Mouse (Mus musculus): ENCODE measurements around the gene Fkbp2. TPM values are rescaled to one million over a fixed set of nuclear protein-coding genes. Genes with fewer than 3 reads are reported as not detected.

Fkbp2 gene
- polyA plus RNA-seq, 1 experiment from 2014 or later = 78.5 TPM

DNA sequence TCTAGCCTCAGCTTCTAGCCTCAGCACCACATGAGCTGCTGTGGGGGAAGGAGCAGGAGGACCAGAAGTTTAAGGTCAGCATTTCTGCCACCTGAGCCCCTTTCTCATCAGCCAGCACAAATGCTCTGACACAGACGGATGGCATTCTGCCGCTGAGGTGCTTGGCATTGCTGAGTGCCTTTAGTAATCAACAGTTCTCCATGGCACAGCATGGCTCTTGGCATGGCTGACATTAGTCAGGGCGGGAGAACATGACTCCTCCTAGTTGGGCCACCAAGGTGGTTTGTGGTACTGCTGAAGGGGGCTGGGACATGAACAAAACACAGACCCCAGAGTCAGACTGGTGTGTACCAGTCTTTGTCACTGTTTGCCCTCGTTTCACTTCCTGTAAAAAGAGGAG is 32.1 kb downstream of the Fkbp2 start:
- no peak for TF ChIP-seq CTCF (IDR thresholded peaks at IDR 0.05; ENCODE audit: low read depth)
- no peak for TF ChIP-seq EP300 (IDR thresholded peaks at IDR 0.05; ENCODE audit: low read depth)
- H3K4me2 ChIP-seq (ENCODE audit: low read depth, low read length) = no peak overlapping the region
- no peaks in the 10 kb centered on the region for H3K9me3 ChIP-seq (ENCODE audit: low read length)
- H3K4me3 ChIP-seq (ENCODE audit: low read depth, low read length) = no peak overlapping the region
- no peak overlapping the region for H3K9ac ChIP-seq (replicated peaks)
- no peaks in the 10 kb centered on the region for H3K27me3 ChIP-seq (ENCODE audit: insufficient read depth, low read length)
- peaks cover 22% of the 10 kb centered on the region for H3K4me1 ChIP-seq (ENCODE audit: insufficient read depth)
- no peak overlapping the region for H3K27ac ChIP-seq (ENCODE audit: low read depth)
- ATAC-seq (no peak), DNase-seq (no peak)
- WGBS (ENCODE audit: insufficient replicate concordance) = 72% methylated on average over 4 of the region's 4 CpGs
- H3K36me3 ChIP-seq (replicated peaks; ENCODE audit: insufficient read depth, low read length) = no peaks in the 10 kb centered on the region; the same call in 1 of the 2 replicates

- no peak overlapping the region for H3K27ac ChIP-seq (ENCODE audit: low read depth)
- no peaks in the 10 kb centered on the region for H3K27me3 ChIP-seq (ENCODE audit: insufficient read depth, low read length)
- no peak for DNase-seq
- no peak for ATAC-seq
- no peaks in the 10 kb centered on the region for H3K9me3 ChIP-seq (ENCODE audit: low read length)
- no peak overlapping the region for H3K9ac ChIP-seq (replicated peaks)
- no peak overlapping the region for H3K4me3 ChIP-seq (ENCODE audit: low read depth, low read length)
- 64% methylated on average over 4 of the region's 4 CpGs for WGBS (ENCODE audit: insufficient replicate concordance)
- no peaks in the 10 kb centered on the region; the same call in 1 of the 2 replicates for H3K36me3 ChIP-seq (replicated peaks; ENCODE audit: insufficient read depth, low read length)
- H3K4me1 ChIP-seq (ENCODE audit: insufficient read depth) = peaks cover 22% of the 10 kb centered on the region
- TF ChIP-seq EP300 (IDR thresholded peaks at IDR 0.05; ENCODE audit: low read depth) (no peak), CTCF (IDR thresholded peaks at IDR 0.05; ENCODE audit: low read depth) (no peak)
- H3K4me2 ChIP-seq (ENCODE audit: low read depth, low read length) = no peak overlapping the region
Observed at GRCm38 (mm10) chr19:6947742-6948141, 32.6 kb downstream of the Fkbp2 start.

DNA sequence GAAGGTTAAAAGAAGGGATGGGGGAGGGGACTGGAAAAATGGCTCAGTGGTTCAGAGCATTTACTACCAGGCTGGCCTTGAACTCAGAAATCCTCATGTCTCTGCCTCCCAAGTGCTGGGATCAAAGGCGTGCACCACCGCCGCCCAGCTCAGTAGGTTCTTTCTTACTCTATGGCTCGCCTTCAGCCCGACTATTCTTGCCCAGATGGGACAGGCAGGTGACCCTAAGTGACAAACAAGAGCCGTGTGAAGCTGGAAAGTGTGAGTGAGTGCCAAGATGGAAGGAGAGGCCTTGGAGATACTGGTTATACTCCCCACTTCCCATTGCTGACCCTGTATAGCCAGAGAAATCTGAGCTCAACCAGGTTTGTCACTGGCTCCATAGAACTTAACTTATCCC is 36.6 kb downstream of the Fkbp2 start:
- Histone ChIP-seq H3K4me3 (ENCODE audit: low read depth, low read length) (no peak overlapping the region), H3K4me2 (ENCODE audit: low read depth, low read length) (no peak overlapping the region), H3K9me3 (ENCODE audit: low read length) (no peaks in the 10 kb centered on the region), H3K27ac (ENCODE audit: low read depth) (no peak overlapping the region), H3K36me3 (replicated peaks; ENCODE audit: insufficient read depth, low read length) (no peaks in the 10 kb centered on the region; the same call in 1 of the 2 replicates), H3K9ac (replicated peaks) (no peak overlapping the region), H3K27me3 (ENCODE audit: insufficient read depth, low read length) (no peaks in the 10 kb centered on the region), H3K4me1 (ENCODE audit: insufficient read depth) (peaks cover 16% of the 10 kb centered on the region)
- ATAC-seq (no peak), DNase-seq (no peak)
- TF ChIP-seq CTCF (IDR thresholded peaks at IDR 0.05; ENCODE audit: low read depth) (no peak), EP300 (IDR thresholded peaks at IDR 0.05; ENCODE audit: low read depth) (no peak)
- 86% methylated on average over 6 of the region's 6 CpGs for WGBS (ENCODE audit: insufficient replicate concordance)

- DNase-seq (no peak), ATAC-seq (no peak)
- Histone ChIP-seq H3K4me3 (ENCODE audit: low read depth, low read length) (peak overlapping the region; percentile 81), H3K27me3 (ENCODE audit: insufficient read depth, low read length) (no peaks in the 10 kb centered on the region), H3K27ac (ENCODE audit: low read depth) (peak overlapping the region; percentile 91), H3K4me2 (ENCODE audit: low read depth, low read length) (peak overlapping the region; percentile 98), H3K36me3 (replicated peaks; ENCODE audit: insufficient read depth, low read length) (no peaks in the 10 kb centered on the region), H3K4me1 (ENCODE audit: insufficient read depth) (peaks cover 16% of the 10 kb centered on the region), H3K9me3 (ENCODE audit: low read length) (no peaks in the 10 kb centered on the region), H3K9ac (replicated peaks) (peak overlapping the region; percentile 80)
- TF ChIP-seq CTCF (IDR thresholded peaks at IDR 0.05; ENCODE audit: low read depth) (no peak), EP300 (IDR thresholded peaks at IDR 0.05; ENCODE audit: low read depth) (no peak)
- WGBS (ENCODE audit: insufficient replicate concordance) = 20% methylated on average over 5 of the region's 5 CpGs
Observed at GRCm38 (mm10) chr19:6942764-6943163, 37.5 kb downstream of the Fkbp2 start.

DNA sequence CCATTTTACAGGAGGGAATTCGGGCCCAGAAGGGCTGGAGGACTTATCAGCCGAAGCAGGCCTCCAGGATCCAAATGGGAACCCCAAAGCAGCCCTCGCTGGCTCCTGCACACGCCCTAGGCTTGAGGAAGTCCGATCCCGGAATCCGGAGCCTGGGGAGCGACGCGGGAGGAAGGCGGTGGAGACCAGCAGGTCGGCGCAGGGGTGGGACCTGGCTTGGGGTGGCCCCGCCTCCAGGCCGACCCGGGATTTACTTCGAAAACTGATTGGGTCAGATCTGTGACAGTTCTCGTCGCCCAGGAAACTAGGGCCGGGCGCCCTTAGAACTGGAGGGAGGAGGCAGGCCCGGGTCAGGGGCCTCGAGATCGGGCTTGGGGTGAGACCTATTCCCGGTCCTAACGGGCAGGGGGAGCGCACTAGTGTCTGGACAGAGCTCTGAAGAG is 38.0 kb downstream of the Fkbp2 start, which contains the start of gene Gpr137:
TSS of gene Gpr137 (minus strand) at position 232 of the 443 bp plus-strand sequence.
- TF ChIP-seq EP300 (IDR thresholded peaks at IDR 0.05; ENCODE audit: low read depth) = no peak
- TF ChIP-seq CTCF (IDR thresholded peaks at IDR 0.05; ENCODE audit: low read depth) = no peak
- peak within 1 kb of the TSS; percentile 98 for H3K4me2 ChIP-seq (ENCODE audit: low read depth, low read length)
- H3K27ac ChIP-seq (ENCODE audit: low read depth) = peak within 1 kb of the TSS; percentile 91
- peak within 1 kb of the TSS; percentile 81 for H3K4me3 ChIP-seq (ENCODE audit: low read depth, low read length)
- peaks cover 16% of the 10 kb centered on the region for H3K4me1 ChIP-seq (ENCODE audit: insufficient read depth)
- ATAC-seq (peak; percentile 89), DNase-seq (peak; percentile 95)
- H3K27me3 ChIP-seq (ENCODE audit: insufficient read depth, low read length) = no peaks in the 10 kb centered on the region
- H3K9me3 ChIP-seq (ENCODE audit: low read length) = no peaks in the 10 kb centered on the region
- H3K36me3 ChIP-seq (replicated peaks; ENCODE audit: insufficient read depth, low read length) = no peaks in the 10 kb centered on the region
- under 1% methylated on average over 27 of the region's 27 CpGs for WGBS (ENCODE audit: insufficient replicate concordance)
- peak within 1 kb of the TSS; percentile 80 for H3K9ac ChIP-seq (replicated peaks)

DNA sequence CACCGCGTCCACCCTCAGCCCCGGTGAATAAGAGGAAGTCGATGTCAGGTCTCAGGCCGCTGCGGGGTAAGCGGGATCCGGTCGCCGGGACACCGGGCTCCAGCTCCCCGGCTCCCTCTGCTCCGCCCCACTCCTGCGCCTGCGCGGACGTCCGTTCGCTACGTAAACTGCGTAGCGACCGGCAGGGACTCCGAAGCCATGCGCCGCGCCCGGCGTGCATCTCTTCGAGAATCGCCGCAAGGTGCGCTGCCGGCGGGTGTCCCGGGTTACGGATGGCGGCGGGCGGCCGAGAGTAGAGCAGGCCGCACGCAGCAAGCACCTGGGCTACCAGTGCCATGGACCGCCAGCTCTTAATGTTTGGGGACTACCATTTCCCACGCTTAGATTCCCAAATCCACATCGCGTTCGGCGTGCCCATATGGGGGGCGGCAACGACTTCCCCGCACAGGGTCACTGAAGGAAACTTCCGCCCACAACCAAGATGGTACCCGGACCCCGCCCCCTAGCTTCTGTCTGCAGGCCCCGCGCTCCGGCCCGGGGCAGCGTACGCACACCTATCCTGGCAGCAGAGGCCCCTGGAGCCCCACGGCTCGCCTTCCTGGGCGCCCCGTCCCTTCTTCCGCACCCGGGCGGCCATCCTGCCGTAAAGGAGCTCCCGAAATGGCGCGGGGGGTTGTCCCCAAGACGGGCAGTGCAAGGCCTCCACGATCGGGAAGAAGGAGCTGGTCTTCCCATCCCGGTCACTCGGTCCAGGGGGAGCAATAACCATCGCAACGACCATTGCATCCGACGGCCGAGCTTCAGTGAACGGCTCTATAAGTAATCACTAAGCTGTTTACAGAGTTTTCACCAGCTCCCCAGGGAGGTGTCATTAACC is 38.7 kb downstream of the Fkbp2 start, which contains the start of gene Bad:
TSS of gene Bad (plus strand) at position 490 of the 877 bp plus-strand sequence.
- no peaks in the 10 kb centered on the region for H3K27me3 ChIP-seq (ENCODE audit: insufficient read depth, low read length)
- peaks cover 14% of the 10 kb centered on the region for H3K4me1 ChIP-seq (ENCODE audit: insufficient read depth)
- ATAC-seq (peak; percentile 78), DNase-seq (peak; percentile 97)
- peak within 1 kb of the TSS; percentile 91 for H3K27ac ChIP-seq (ENCODE audit: low read depth)
- H3K4me3 ChIP-seq (ENCODE audit: low read depth, low read length) = peak within 1 kb of the TSS; percentile 81
- TF ChIP-seq EP300 (IDR thresholded peaks at IDR 0.05; ENCODE audit: low read depth) (peak; percentile 93), CTCF (IDR thresholded peaks at IDR 0.05; ENCODE audit: low read depth) (peak; percentile 28)
- no peaks in the 10 kb centered on the region for H3K9me3 ChIP-seq (ENCODE audit: low read length)
- H3K9ac ChIP-seq (replicated peaks) = peak within 1 kb of the TSS; percentile 80
- peak within 1 kb of the TSS; percentile 98 for H3K4me2 ChIP-seq (ENCODE audit: low read depth, low read length)
- H3K36me3 ChIP-seq (replicated peaks; ENCODE audit: insufficient read depth, low read length) = no peaks in the 10 kb centered on the region
- under 1% methylated on average over 81 of the region's 83 CpGs for WGBS (ENCODE audit: insufficient replicate concordance)

Data from liver, postnatal 0 days (tissue).